Mouse (Mus musculus): ENCODE data around the gene Tuba1b. TPM values are rescaled to one million over a fixed set of nuclear protein-coding genes. Genes with fewer than 3 reads are reported as not detected.
A peak's percentile ranks its signal among the peaks of the same experiment; 100 is the strongest.

Tuba1b gene
- 1,504 and 1,594 TPM in 2 replicates for polyA plus RNA-seq (2015; fragmentation: Nextera tagmentation; extraction: Ambion mirVana)

DNA sequence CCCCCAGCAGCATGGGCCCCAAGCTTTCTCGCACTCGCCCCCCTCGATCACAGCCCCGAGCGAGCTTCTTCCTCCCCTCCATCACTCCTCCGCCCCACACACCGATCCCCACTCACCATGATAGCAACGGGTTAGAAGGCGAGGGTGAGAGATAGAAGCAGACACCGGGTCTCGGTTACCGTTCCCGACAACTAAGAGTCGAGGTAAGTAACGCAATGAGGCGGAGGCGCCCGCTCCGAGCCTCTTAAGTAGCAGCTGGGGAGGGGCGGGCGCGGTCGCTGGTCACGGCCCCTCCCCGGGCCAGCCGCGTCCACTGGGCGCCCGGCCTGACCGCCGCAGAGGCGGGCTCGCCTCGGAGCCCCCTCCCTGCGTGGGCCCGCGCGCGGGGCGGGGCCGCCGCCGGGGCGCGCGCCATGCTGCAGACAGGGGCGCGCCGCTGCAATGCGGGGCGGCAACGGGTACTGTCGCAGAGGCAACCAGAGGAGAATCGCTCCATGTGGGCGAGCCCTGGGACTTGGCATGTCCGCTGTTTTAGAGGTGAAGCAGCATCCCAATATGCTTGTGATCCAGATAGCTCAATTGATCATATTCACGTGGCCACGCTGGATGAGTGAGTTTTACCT, at the start of gene Tuba1b:
TSS of gene Tuba1b (minus strand) at position 349 of the 623 bp plus-strand sequence.
- Histone ChIP-seq H3K4me3 (ENCODE audit: low read length) (peak within 1 kb of the TSS; percentile 87), H3K9ac (ENCODE audit: low read length) (peak within 1 kb of the TSS; percentile 97), H3K9me3 (replicated peaks; ENCODE audit: control insufficient read depth, low read length) (no peaks in the 10 kb centered on the region), H3K4me1 (ENCODE audit: control insufficient read depth, insufficient read depth, low read length) (peaks cover 15% of the 10 kb centered on the region), H3K4me2 (ENCODE audit: low read depth, low read length) (peak within 1 kb of the TSS; percentile 94), H3K27ac (ENCODE audit: low read length) (peak within 1 kb of the TSS; percentile 99), H3K27me3 (ENCODE audit: control insufficient read depth, insufficient read depth, low read length) (no peaks in the 10 kb centered on the region), H3K36me3 (ENCODE audit: control insufficient read depth, insufficient read depth) (peaks cover 9% of the 10 kb centered on the region)
- under 1% methylated on average over 56 of the region's 58 CpGs for WGBS
- peak; percentile 96 for ATAC-seq (replicated peaks; ENCODE audit: extremely low read depth, insufficient read depth, low FRiP score)

DNA sequence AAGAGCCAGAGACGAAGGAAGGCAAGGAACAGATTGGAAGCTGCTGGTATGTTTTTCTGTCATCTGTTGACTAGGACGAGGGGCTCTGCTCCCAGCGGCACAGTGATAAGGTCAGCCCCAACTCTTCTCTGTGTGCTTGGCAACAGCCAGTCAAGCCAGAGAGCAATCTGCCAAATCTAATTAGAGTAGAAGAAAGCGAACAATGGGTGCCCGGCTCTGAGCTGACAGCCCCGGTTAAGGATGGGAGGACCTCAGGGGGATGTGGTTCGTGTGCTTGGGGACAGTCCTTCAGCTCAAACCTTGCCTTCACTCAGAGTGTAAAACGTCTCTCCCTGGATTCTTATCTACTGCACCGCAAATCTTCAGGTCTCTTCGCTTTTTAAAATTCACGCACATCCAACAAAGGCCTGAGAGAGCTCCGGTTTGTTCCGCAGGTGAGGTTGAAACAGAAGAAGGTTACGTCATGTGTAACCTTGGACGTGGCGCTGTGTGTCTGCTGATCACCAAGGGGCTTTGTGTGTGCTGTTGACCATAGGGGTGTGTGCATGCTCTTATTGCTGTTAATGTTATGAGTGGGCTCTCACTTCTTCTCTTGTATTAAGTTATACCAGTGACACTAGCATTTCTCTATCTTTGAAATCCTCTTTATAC, 49.2 kb upstream of the Tuba1b start:
- no peaks in the 10 kb centered on the region for H3K9me3 ChIP-seq (replicated peaks; ENCODE audit: control insufficient read depth, low read length)
- no peaks in the 10 kb centered on the region for H3K36me3 ChIP-seq (ENCODE audit: control insufficient read depth, insufficient read depth)
- H3K4me2 ChIP-seq (ENCODE audit: low read depth, low read length) = peak overlapping the region; percentile 34
- no peak for ATAC-seq (replicated peaks; ENCODE audit: extremely low read depth, insufficient read depth, low FRiP score)
- H3K27me3 ChIP-seq (ENCODE audit: control insufficient read depth, insufficient read depth, low read length) = no peaks in the 10 kb centered on the region
- H3K4me3 ChIP-seq (ENCODE audit: low read length) = peak overlapping the region; percentile 31
- H3K4me1 ChIP-seq (ENCODE audit: control insufficient read depth, insufficient read depth, low read length) = peaks cover 35% of the 10 kb centered on the region
- H3K27ac ChIP-seq (ENCODE audit: low read length) = peak overlapping the region; percentile 41
- 45% methylated on average over 16 of the region's 16 CpGs for WGBS
- peak overlapping the region; percentile 52 for H3K9ac ChIP-seq (ENCODE audit: low read length)

DNA sequence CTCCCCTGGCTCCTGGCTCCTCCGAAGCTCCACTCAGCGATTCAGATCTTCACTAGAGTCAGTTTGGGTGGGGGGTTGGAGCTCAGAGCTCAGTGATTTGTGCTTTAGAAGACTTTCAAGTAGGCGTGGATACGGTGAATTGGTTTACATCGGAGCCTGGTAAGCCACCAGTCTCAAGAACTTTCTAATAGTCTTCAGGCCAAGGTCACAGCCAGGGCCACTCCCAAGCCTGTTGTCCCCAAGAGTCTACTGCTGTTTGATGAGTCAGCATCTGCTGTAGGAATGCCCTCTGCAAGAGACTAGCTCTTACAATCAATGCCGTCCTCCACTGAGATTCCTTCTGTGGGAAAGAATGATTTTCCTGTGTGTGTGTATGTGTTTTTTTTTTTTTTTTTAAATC, 47.7 kb upstream of the Tuba1b start:
- Histone ChIP-seq H3K27ac (ENCODE audit: low read length) (no peak overlapping the region), H3K27me3 (ENCODE audit: control insufficient read depth, insufficient read depth, low read length) (no peaks in the 10 kb centered on the region), H3K36me3 (ENCODE audit: control insufficient read depth, insufficient read depth) (no peaks in the 10 kb centered on the region), H3K9ac (ENCODE audit: low read length) (no peak overlapping the region), H3K4me1 (ENCODE audit: control insufficient read depth, insufficient read depth, low read length) (peaks cover 34% of the 10 kb centered on the region), H3K4me3 (ENCODE audit: low read length) (no peak overlapping the region), H3K9me3 (replicated peaks; ENCODE audit: control insufficient read depth, low read length) (no peaks in the 10 kb centered on the region), H3K4me2 (ENCODE audit: low read depth, low read length) (no peak overlapping the region)
- WGBS = 79% methylated on average over 6 of the region's 6 CpGs
- no peak for ATAC-seq (replicated peaks; ENCODE audit: extremely low read depth, insufficient read depth, low FRiP score)

DNA sequence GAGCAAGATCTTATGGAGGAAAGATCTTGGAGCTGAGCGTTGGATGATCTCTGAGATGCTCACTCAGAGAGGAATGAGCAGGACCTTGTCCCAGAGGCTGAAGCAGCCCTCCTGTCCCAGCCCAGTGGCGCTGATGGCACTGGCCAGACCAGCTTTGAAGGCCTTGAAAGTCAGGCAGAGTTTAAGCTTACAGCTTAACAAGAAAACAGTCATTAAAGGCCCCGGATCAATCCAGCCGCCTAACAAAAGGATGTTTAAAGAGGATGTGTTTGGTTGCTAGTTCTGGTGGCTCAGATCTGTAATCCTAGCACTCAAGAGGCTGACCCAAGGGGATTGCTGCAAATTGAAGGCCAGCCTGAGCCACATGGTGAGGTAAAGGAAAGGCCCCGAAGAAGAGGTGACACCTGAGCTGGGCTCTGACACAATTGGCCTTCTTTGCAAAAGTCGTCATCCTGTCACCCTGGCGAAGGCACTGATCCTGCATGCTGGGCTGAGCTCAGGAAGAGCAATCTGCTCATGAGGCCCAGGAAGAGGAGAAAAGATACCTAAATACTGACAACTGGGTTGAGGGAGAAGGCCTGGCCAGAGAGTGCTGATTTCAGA, 45.7 kb upstream of the Tuba1b start:
- Histone ChIP-seq H3K36me3 (ENCODE audit: control insufficient read depth, insufficient read depth) (no peaks in the 10 kb centered on the region), H3K4me2 (ENCODE audit: low read depth, low read length) (no peak overlapping the region), H3K4me3 (ENCODE audit: low read length) (no peak overlapping the region), H3K27me3 (ENCODE audit: control insufficient read depth, insufficient read depth, low read length) (no peaks in the 10 kb centered on the region), H3K9me3 (replicated peaks; ENCODE audit: control insufficient read depth, low read length) (no peaks in the 10 kb centered on the region), H3K9ac (ENCODE audit: low read length) (no peak overlapping the region), H3K27ac (ENCODE audit: low read length) (no peak overlapping the region), H3K4me1 (ENCODE audit: control insufficient read depth, insufficient read depth, low read length) (peaks cover 29% of the 10 kb centered on the region)
- no peak for ATAC-seq (replicated peaks; ENCODE audit: extremely low read depth, insufficient read depth, low FRiP score)
- WGBS = 70% methylated on average over 7 of the region's 7 CpGs

DNA sequence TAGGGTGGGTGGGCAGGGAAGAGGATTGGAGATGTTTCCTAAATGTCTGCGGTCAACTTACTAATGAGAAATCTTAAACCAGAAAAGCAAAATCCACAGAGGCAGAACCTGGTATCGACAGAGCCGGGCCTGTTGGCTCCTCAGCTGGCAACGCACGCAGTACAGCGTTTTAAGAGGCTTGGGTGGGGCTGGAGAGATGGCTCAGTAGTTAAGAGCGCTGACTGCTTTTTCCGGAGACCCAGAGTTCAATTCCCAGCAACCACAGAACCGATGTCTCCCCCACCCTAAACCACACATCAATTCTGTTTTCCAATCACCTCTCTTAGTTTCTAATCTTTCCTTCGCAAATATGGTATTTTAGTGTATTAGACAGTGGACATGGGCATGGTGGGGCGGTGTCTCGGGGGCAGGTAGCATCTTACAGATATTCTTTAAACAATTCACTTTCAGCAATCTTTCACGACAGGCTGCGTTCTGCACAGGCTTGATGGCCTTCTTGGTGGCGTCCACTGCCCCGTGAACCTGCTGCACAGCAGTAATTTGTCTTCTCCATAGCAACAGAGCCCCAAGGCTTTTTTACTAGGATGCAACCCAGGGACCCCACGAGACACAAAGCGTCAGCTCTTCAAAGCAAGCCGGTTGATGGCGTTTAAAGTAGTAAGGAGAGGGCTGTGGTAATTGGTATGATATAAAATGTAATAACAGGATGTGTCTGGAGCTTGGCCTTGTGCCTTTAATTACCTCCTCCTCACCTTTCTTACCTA, 44.2 kb upstream of the Tuba1b start:
- H3K27ac ChIP-seq (ENCODE audit: low read length) = peak overlapping the region; percentile 81; the same call in 1 of the 2 replicates
- H3K27me3 ChIP-seq (ENCODE audit: control insufficient read depth, insufficient read depth, low read length) = no peaks in the 10 kb centered on the region
- WGBS = 75% methylated on average over 20 of the region's 20 CpGs
- peaks cover 22% of the 10 kb centered on the region for H3K4me1 ChIP-seq (ENCODE audit: control insufficient read depth, insufficient read depth, low read length)
- no peak for ATAC-seq (replicated peaks; ENCODE audit: extremely low read depth, insufficient read depth, low FRiP score)
- no peaks in the 10 kb centered on the region for H3K9me3 ChIP-seq (replicated peaks; ENCODE audit: control insufficient read depth, low read length)
- no peaks in the 10 kb centered on the region for H3K36me3 ChIP-seq (ENCODE audit: control insufficient read depth, insufficient read depth)
- no peak overlapping the region for H3K9ac ChIP-seq (ENCODE audit: low read length)
- H3K4me3 ChIP-seq (ENCODE audit: low read length) = no peak overlapping the region
- H3K4me2 ChIP-seq (ENCODE audit: low read depth, low read length) = no peak overlapping the region

DNA sequence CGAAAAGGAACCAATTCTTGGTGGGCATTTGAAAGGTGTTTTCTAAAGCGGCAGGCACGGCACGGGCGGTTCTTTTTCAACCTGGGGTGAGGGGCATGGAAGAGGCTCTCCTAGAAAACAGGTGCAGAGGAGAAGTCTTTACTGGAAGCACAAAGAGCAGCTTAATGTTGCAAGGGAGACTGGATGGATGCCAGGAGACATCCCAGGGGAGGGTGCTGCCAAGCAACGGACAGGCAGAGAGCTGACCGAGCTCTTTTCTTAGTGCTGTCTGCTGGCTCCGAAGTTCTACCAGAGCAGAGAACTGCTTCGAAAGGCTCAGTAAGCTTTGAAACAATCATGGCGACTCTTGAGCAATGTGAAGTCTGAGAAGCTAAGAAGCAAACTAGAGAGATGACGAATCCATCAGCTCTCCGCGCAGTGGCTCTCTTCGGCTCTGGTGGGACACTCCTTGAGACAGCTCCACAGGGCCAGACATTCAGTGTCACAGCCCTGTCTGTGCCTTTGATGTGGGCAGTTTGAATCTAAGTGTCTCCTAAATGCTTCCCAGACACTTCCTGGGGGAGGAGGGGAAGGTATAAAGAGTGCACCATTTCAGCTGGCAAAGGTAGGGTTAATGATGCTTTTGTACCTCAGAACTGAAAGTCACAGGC, 43.5 kb upstream of the Tuba1b start:
- WGBS = 57% methylated on average over 14 of the region's 14 CpGs
- 0 out of 2 replicates have a peak, but pooled peaks have one; percentile 38 for ATAC-seq (replicated peaks; ENCODE audit: extremely low read depth, insufficient read depth, low FRiP score)
- Histone ChIP-seq H3K36me3 (ENCODE audit: control insufficient read depth, insufficient read depth) (no peaks in the 10 kb centered on the region), H3K27me3 (ENCODE audit: control insufficient read depth, insufficient read depth, low read length) (no peaks in the 10 kb centered on the region), H3K4me3 (ENCODE audit: low read length) (no peak overlapping the region), H3K9me3 (replicated peaks; ENCODE audit: control insufficient read depth, low read length) (no peaks in the 10 kb centered on the region), H3K27ac (ENCODE audit: low read length) (peak overlapping the region; percentile 81), H3K9ac (ENCODE audit: low read length) (peak overlapping the region; percentile 58), H3K4me2 (ENCODE audit: low read depth, low read length) (peak overlapping the region; percentile 37), H3K4me1 (ENCODE audit: control insufficient read depth, insufficient read depth, low read length) (peaks cover 16% of the 10 kb centered on the region)

DNA sequence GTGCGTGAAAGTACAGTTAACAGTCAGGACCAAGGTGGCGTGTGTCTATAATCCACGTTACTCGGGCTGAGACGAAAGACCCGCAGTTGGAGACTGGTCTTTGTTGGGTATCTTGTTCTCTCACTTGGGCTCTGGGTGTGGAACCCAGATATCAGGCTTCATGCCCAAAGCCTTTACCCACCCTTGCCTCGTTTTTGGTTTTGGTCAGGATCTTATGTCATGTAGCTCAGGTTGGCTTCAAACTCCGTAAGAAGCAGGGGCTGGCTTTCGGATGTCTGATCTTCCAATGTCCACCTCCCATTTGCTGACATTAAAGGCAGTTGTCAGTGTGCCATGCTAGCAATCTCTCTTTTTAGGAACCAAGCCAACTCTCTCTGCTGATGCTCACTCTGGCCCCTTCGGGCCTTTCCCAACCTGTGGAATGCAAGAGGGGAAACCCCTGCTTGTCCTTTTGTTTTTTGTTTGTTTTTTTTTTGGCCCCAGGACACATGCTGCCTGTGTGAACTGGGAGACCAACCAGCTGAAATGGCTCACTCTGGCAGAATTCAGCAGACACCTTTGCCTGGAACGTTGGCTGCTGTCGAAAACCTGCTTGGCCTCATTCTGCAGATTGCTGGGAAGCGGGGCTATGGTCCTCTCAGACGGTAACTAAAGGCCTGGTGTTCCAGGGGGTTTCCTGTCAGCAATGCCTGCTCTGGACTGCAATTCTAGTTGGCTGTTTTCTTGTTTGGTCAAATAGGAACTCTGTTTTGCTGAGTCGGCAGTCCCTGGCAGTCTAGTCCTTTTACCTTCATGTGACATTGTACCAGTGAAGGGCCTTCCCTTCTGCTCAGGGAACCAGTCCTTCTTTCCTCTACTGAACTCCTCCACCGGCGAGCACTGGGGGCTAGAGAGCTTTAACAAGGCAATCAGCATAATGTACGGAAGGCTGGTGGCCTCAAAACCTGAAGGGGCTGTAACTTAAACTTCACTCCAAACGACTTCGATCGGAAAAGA, 42.7 kb upstream of the Tuba1b start:
- Histone ChIP-seq H3K9ac (ENCODE audit: low read length) (peak overlapping the region; percentile 58; the same call in 1 of the 2 replicates), H3K4me3 (ENCODE audit: low read length) (no peak overlapping the region), H3K27me3 (ENCODE audit: control insufficient read depth, insufficient read depth, low read length) (no peaks in the 10 kb centered on the region), H3K27ac (ENCODE audit: low read length) (peak overlapping the region; percentile 81), H3K9me3 (replicated peaks; ENCODE audit: control insufficient read depth, low read length) (no peaks in the 10 kb centered on the region), H3K36me3 (ENCODE audit: control insufficient read depth, insufficient read depth) (no peaks in the 10 kb centered on the region), H3K4me2 (ENCODE audit: low read depth, low read length) (peak overlapping the region; percentile 37; the same call in 1 of the 2 replicates), H3K4me1 (ENCODE audit: control insufficient read depth, insufficient read depth, low read length) (peaks cover 16% of the 10 kb centered on the region)
- 57% methylated on average over 21 of the region's 21 CpGs for WGBS
- 0 out of 2 replicates have a peak, but pooled peaks have one; percentile 35 for ATAC-seq (replicated peaks; ENCODE audit: extremely low read depth, insufficient read depth, low FRiP score)

All from heart, embryonic 16.5 days (tissue).